Mouse (Mus musculus) embryo, embryonic 10 days (tissue): ENCODE results near the gene C1qtnf6.

Experiments used
- DNase-seq: peaks from one replicate; pipeline ENCODE4 v3.0.0-alpha.2; 2015; ENCODE audit warnings: low spot score

C1qtnf6 gene

GRCm38 (mm10) chr15:78530671-78531450 lies at the start of gene C1qtnf6:
Gene C1qtnf6, minus strand, starts transcription at chr15:78531416.
- DNase-seq: no peak

GRCm38 (mm10) chr15:78576284-78576810 lies 45.1 kb upstream of the C1qtnf6 start:
- DNase-seq: no peak

GRCm38 (mm10) chr15:78572658-78573397 lies 41.6 kb upstream of the C1qtnf6 start, which contains the start of gene Rac2:
Gene Rac2, minus strand, starts transcription at chr15:78572783.
- no peak for DNase-seq

GRCm38 (mm10) chr15:78572270-78572600 lies 41.0 kb upstream of the C1qtnf6 start:
- no peak for DNase-seq

GRCm38 (mm10) chr15:78571554-78572269 lies 40.5 kb upstream of the C1qtnf6 start:
- peak; percentile 24 for DNase-seq

GRCm38 (mm10) chr15:78570170-78570569 lies 39.0 kb upstream of the C1qtnf6 start:
- no peak for DNase-seq

GRCm38 (mm10) chr15:78567608-78568120 lies 36.4 kb upstream of the C1qtnf6 start:
- no peak for DNase-seq

- DNase-seq: no peak
These were observed 33.7 kb upstream of the C1qtnf6 start for GRCm38 (mm10) chr15:78564764-78565435.

- no peak for DNase-seq
These were observed 32.7 kb upstream of the C1qtnf6 start for GRCm38 (mm10) chr15:78563937-78564336.

GRCm38 (mm10) chr15:78563344-78563743 lies 32.1 kb upstream of the C1qtnf6 start:
- no peak for DNase-seq

- DNase-seq: no peak
These were observed 28.1 kb upstream of the C1qtnf6 start for GRCm38 (mm10) chr15:78559141-78559979.

- DNase-seq: no peak
These were observed 26.7 kb upstream of the C1qtnf6 start for GRCm38 (mm10) chr15:78557693-78558535.

GRCm38 (mm10) chr15:78554545-78555313 lies 23.5 kb upstream of the C1qtnf6 start:
- DNase-seq: peak; percentile 19

GRCm38 (mm10) chr15:78549189-78549734 lies 18.0 kb upstream of the C1qtnf6 start:
- DNase-seq: no peak

- DNase-seq: no peak
These were observed 17.5 kb upstream of the C1qtnf6 start for GRCm38 (mm10) chr15:78548711-78549110.

- peak; percentile 60 for DNase-seq
These were observed 17.1 kb upstream of the C1qtnf6 start for GRCm38 (mm10) chr15:78548336-78548665.

GRCm38 (mm10) chr15:78547415-78548335 lies 16.5 kb upstream of the C1qtnf6 start:
- no peak for DNase-seq

GRCm38 (mm10) chr15:78546060-78546459 lies 14.8 kb upstream of the C1qtnf6 start:
- DNase-seq: no peak
